Mouse (Mus musculus) stomach, postnatal 0 days (tissue): ENCODE measurements around the gene Syt3.

Source experiments
- CTCF ChIP-seq: IDR thresholded peaks from 2 replicates; pipeline ENCODE4 v1.5.1; 2016; ENCODE audit warnings: antibody characterized with exemption, low read depth, mild to moderate bottlenecking, moderate library complexity
- EP300 ChIP-seq: optimal IDR thresholded peaks from 2 replicates; pipeline ENCODE3; 2016; ENCODE audit warnings: antibody characterized with exemption

GRCm38 (mm10) chr7:44432550-44432949, 48.6 kb downstream of the Syt3 start:
- TF ChIP-seq CTCF (no peak), EP300 (no peak)
